Mouse (Mus musculus): ENCODE data around the gene Folr2.

DNA sequence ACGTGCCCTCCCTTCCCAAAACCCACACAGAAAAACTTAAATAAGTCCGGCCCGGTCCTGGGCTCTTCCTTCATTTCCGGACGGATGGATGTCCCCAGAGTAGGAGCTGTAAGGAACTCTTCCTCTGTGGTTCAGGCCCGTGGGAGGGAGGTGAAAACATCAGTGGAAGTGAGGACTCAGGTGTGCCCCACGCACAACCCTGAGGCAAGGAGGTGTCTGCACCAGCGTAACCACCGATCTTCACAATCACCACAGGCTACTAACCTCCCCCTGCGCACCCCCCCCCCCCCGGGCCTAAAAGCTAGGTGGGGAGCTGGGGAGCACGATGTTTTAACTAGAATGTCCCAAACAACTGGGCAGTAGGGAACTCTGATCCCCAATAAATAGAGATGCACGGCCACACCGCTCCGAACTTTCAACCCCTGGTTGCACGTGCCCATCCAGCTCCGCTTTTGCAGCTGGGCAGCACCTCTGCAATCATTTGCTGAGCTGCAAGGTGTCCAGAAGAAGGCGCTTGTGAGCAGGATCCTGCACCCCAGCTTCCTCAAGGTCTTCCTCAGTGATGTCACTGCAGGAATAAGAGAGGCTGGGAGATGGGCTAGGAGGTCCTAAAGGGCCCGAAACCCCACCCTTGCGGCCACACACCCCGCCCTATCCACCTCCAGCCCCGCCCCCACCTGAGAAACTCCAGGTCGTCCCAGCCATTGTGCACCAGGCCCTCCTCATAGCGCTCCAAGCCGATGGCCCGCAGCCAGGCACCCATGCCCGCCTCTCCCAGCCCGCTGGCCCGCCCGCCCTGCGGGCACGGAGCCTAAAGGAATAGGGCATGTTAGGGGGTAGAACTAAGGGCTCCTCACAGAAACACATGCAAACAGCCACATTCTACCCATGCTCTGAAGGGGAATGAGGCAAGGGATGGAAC, 33.9 kb downstream of the Folr2 start:
- TF ChIP-seq CTCF (IDR thresholded peaks at IDR 0.05; ENCODE audit: extremely low read depth, insufficient read depth, insufficient read length, insufficient replicate concordance) = no peak
- no peak for TF ChIP-seq POLR2A (IDR thresholded peaks at IDR 0.05; ENCODE audit: low read depth, low read length)

Measured in spleen, adult 2 months (tissue).